Mouse (Mus musculus) kidney, adult 2 months (tissue): ENCODE data around the gene Mfsd11. TPM values are rescaled to one million over a fixed set of nuclear protein-coding genes. Genes with fewer than 3 reads are reported as not detected.

Experiments used
- DNase-seq: peaks from one replicate; pipeline ENCODE4 v3.0.0; 2021
- H3K27ac ChIP-seq: fragments of 200-500 bp; 2 replicates; pipeline ENCODE4 v1.5.1; 2012; ENCODE audit warnings: low read depth, low read length, control low read depth, inconsistent platforms; ENCODE audit not compliant: insufficient read depth
- H3K27me3 ChIP-seq: fragments of 200-500 bp; replicated peaks from 2 replicates; pipeline ENCODE4 v1.6.1; 2012; ENCODE audit warnings: mild to moderate bottlenecking, moderate library complexity, low read length, inconsistent platforms; ENCODE audit not compliant: control insufficient read depth, insufficient read depth
- H3K36me3 ChIP-seq: fragments of 200-500 bp; 2 replicates; pipeline ENCODE4 v1.6.1; 2012; ENCODE audit warnings: mild to moderate bottlenecking, moderate library complexity, low read length, inconsistent platforms; ENCODE audit not compliant: control insufficient read depth, insufficient read depth
- H3K4me1 ChIP-seq: fragments of 200-500 bp; 2 replicates; pipeline ENCODE4 v1.6.1; 2011; ENCODE audit warnings: low read length; ENCODE audit not compliant: control insufficient read depth, insufficient read depth
- H3K4me3 ChIP-seq: fragments of 200-500 bp; 2 replicates; pipeline ENCODE4 v1.5.1; 2011; ENCODE audit warnings: mild to moderate bottlenecking, low read depth, low read length, control low read depth; ENCODE audit not compliant: insufficient read depth
- CTCF ChIP-seq: fragments of 200-500 bp; conservative IDR thresholded peaks from 2 replicates; pipeline ENCODE4 v1.5.1; 2011; ENCODE audit warnings: low read depth, mild to moderate bottlenecking, control low read depth, low read length, moderate library complexity, mixed read lengths; ENCODE audit not compliant: insufficient read depth, insufficient read length
- POLR2A ChIP-seq: fragments of 200-500 bp; IDR thresholded peaks from one replicate; pipeline ENCODE4 v1.6.1; 2011; ENCODE audit warnings: low read depth, low read length, control low read depth
- WGBS: fragments of 180-500 bp; shearing (Covaris S2); methylation state at CpG from one replicate; pipeline ENCODE4 v1.1.7; 2018; 5-methylcytosine and 5-hydroxymethylcytosine counted together
- polyA plus RNA-seq: library from polyadenylated mRNA; depleted of rRNA; stranded (reverse); fragments of >200 nt; gene quantifications from 2 replicates; pipeline ENCODE4 v1.2.3, GENCODE M21; 2012; rRNA removed

The Mfsd11 gene
- polyA plus RNA-seq = 44.9 and 48.5 TPM in 2 replicates

DNA sequence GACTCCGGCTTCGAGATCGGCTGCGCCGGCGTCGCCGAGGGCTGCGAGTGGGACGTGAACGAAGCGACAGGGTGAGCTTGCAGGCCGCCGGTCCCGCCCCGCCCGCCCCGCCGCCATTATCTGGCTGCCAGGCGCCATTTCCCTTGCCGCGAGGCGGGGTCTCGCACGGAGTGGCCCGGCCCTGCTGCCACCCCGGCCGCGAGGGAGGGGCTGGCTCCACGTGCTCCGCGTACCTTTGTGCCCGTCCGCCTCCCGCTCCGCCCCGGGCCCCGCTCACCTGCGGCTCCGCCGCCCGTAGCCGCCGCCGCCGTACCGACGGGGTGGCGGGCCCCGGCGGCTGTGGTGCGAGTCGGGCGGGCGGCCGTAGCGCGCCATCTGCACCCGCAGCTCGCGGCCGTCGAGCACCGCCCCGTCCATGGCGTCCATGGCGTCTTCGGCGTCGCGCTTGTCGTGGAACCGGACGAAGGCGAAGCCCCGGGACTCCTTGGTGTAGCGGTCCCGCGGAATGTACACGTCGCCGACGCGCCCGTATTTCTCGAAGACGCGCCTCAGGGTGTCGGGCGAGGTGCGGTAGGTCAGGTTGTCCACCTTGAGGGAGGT lies at the start of gene Mfsd11:
Mfsd11 (plus strand) TSS at position 150 of the 600 bp plus-strand sequence.
- 0 out of 2 replicates have a peak, but pooled peaks cover 3% of the 10 kb centered on the region for H3K4me1 ChIP-seq
- 1% methylated on average over 85 of the region's 91 CpGs for WGBS
- no peaks in the 10 kb centered on the region for H3K27me3 ChIP-seq
- peak; percentile 88 for DNase-seq
- H3K4me3 ChIP-seq = peak within 1 kb of the TSS; percentile 92
- peak within 1 kb of the TSS; percentile 98 for H3K27ac ChIP-seq
- H3K36me3 ChIP-seq = peaks cover 22% of the 10 kb centered on the region
- TF ChIP-seq POLR2A = no peak
- no peak for TF ChIP-seq CTCF

DNA sequence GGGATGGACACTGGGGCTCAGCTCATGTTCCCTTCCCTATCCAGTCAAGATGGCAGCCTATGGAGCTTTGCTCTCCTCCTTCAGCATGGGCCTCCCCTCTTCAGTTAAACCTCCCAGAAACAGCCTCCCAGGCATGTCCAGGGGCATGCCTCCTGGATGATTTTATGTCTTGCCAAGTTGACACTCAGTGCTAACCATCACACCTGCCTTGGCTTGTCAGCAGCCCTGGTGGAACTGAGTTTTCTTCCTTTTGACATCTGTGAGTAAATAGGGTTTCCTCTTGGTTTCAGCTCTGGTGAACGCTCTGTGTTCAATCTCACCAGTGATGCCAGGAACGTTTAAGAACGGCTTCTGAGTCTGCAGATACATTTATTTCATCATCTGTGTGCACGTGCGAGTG lies 49.5 kb upstream of the Mfsd11 start:
- H3K36me3 ChIP-seq = no peaks in the 10 kb centered on the region
- no peak overlapping the region for H3K4me3 ChIP-seq
- TF ChIP-seq POLR2A = no peak
- no peak for TF ChIP-seq CTCF
- no peaks in the 10 kb centered on the region for H3K4me1 ChIP-seq
- 87% methylated on average over 5 of the region's 5 CpGs for WGBS
- H3K27me3 ChIP-seq = no peaks in the 10 kb centered on the region
- no peak overlapping the region for H3K27ac ChIP-seq
- DNase-seq = no peak

DNA sequence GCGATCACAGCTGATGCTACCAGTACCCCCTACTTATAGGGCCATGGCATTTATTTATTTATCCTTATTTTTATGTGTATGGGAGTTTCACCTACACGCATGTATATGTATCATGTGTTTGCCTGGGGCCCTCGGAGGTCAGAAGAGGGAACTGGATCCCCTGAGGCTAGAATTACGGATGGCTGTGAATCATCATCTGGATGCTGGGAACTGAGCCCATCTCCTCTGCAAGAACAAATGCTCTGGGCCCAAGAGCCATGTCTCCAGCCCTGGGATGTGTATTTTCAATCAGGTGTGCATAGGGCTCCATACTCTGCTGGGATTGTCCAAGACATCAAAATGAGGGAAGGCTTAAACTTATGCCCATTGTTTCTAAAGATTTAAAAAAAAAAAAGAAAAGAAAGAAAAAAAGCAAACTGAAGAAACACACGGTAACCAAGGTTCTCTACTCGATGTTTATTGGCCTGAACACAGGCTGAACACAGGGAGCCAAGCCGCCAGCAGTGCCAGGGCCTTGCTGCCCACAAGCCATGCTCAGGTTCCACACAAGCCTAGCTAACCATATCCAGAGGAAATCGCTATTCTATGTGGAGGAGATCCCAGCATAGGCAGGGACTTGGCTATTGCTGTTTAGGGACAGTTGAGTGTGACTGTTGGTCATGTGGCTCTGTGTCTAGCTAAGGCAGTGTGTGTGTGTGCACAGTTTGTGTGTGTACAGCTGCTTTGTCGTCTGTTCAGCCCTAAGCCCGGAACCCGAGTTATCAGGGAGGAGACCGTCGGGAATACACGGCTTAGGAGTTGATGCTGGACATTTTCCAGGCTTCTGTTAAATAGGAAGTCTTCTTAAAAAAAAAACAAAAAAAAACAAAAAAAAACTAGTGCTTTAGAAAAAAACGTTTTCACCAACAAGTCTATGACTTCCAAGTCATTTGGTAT lies 45.8 kb upstream of the Mfsd11 start:
- peak; percentile 56 for DNase-seq
- Histone ChIP-seq H3K36me3 (no peaks in the 10 kb centered on the region), H3K27me3 (no peaks in the 10 kb centered on the region), H3K4me3 (no peak overlapping the region), H3K4me1 (no peaks in the 10 kb centered on the region), H3K27ac (no peak overlapping the region)
- TF ChIP-seq POLR2A (no peak), CTCF (no peak)
- 62% methylated on average over 15 of the region's 15 CpGs for WGBS

DNA sequence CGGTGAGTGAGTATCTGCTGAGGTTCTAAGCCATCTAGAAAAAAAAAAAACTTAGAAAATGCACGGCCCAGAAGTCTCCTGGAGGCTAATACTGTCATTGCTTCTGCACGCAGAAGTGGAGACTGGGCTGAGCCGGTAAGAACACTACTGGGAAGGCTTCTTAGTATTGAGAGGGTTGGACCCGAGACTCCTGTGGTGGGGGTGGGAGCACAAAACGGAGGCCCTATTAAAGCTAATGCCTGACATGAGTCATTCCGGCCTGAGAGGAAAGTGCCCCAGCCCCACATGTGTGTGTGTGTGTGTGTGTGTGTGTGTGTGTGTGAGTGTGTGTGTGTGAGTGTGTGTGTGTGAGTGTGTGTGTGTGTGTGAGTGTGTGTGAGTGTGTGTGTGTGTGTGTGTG lies 45.1 kb upstream of the Mfsd11 start:
- Histone ChIP-seq H3K4me3 (no peak overlapping the region), H3K27me3 (no peaks in the 10 kb centered on the region), H3K4me1 (no peaks in the 10 kb centered on the region), H3K27ac (no peak overlapping the region), H3K36me3 (no peaks in the 10 kb centered on the region)
- DNase-seq = no peak
- TF ChIP-seq CTCF = no peak
- no peak for TF ChIP-seq POLR2A
- 46% methylated on average over 7 of the region's 7 CpGs for WGBS

DNA sequence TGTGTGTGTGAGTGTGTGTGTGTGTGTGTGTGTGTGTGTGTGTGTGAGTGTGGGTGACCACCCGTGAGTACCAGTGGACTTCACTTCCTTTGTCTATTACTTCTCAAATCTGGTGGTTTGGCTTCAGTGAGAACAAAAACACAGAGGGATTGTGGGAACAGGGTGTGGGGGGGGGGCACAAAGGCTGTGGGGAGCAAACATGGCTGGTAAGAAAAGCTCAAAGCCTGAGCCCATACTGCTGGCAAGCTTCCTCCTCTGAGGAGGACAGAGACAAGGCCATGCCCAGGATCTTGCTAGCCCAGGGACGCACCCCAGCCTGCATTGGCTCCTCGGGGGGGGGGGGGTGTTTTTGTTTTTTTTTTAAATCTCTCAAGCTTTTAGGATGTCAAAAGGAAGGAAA lies 44.7 kb upstream of the Mfsd11 start:
- Histone ChIP-seq H3K4me1 (no peaks in the 10 kb centered on the region), H3K27ac (no peak overlapping the region), H3K27me3 (no peaks in the 10 kb centered on the region), H3K36me3 (no peaks in the 10 kb centered on the region), H3K4me3 (no peak overlapping the region)
- TF ChIP-seq CTCF (no peak), POLR2A (no peak)
- no peak for DNase-seq
- WGBS = 50% methylated on average over 3 of the region's 3 CpGs

DNA sequence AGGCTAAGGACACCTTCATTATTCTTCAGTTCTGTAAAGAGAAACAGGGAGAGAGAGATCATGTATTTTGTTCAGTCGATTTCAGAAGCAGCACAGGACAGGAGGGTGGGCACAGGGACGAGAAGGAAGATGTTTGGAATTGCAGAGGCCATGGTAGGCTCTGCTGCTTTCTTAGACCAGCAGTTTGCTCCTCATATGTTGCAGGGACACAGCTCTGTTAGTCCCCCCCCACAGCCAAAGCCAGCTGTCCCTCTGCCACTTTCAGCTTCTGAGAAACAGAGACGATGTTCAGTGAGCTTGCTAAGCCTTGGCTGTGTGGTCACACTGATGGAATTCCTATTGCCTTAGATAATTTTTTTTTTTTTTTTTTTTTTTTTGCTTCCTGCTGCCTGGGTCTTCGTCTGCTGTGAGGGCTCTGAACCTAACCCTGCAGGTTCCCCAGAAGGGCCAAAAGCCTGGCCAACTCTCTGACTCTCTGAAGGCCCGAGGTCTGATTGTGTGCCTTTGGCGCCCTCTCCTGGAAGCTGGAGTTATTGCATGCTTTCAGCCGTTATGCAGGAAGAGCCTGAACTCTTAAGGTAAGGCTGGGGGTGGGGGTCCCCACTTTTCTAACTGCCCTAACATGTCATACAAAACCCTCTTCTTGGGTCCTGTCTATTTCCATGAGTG lies 44.2 kb upstream of the Mfsd11 start:
- no peaks in the 10 kb centered on the region for H3K36me3 ChIP-seq
- WGBS = 22% methylated on average over 7 of the region's 7 CpGs
- TF ChIP-seq POLR2A = no peak
- peak; percentile 89 for TF ChIP-seq CTCF
- H3K4me1 ChIP-seq = no peaks in the 10 kb centered on the region
- peak overlapping the region; percentile 61 for H3K27ac ChIP-seq
- H3K27me3 ChIP-seq = no peaks in the 10 kb centered on the region
- no peak overlapping the region for H3K4me3 ChIP-seq
- DNase-seq = peak; percentile 91
